Mouse (Mus musculus): Measurements from ENCODE around the gene Fgfr2.

GRCm38 (mm10) chr7:132699165-132699564, 424.0 kb downstream of the Fgfr2 start:
- TF ChIP-seq CTCF (IDR thresholded peaks at IDR 0.05; ENCODE audit: low read depth) = no peak
- TF ChIP-seq EP300 (IDR thresholded peaks at IDR 0.05; ENCODE audit: low read depth) = no peak

All from liver, postnatal 0 days (tissue).